Comparison of ENCODE assay signal across 25 mouse cellular contexts in the genomic region with DNA sequence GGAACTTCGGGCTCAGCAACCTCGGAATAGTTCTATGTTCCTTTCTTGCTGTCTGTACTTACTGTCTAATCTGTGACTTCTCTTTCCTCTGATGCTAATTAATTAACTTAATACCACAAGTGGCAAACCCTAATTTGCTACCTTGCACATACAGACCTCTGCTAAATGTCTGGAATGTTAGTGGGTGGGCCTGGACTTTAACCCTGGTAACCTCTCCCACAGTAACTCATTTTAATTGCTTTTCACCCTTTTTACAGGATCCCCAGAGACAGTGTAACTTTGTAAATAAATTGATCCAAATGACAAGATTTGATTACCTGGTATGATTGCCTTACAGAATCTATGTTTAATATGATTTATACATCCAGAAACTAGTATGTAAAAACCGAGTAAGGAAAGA. TPM values are rescaled to one million over a fixed set of nuclear protein-coding genes. Genes with fewer than 3 reads are reported as not detected.
DNase-seq lines count a peak whose midpoint lies in the region; ATAC-seq and TF ChIP-seq lines count a peak whose summit lies in the region.
"Had no signal": no experiment of that assay in that cellular context is flagged by ENCODE, and none has a peak within 500 bp of the region (broad histone marks: within the 10 kb centered on the region; RNA-seq: fewer than 3 reads in every experiment).

No protein-coding gene starts in this region.

- WGBS in kidney, embryonic 14.5 days, result 48% methylated on average over 3 of the region's 3 CpGs
- 33% methylated on average over 3 of the region's 3 CpGs for WGBS in kidney, postnatal 0 days

- H3K4me1 ChIP-seq in kidney, embryonic 14.5 days (ENCODE audit: control insufficient read depth, insufficient read depth, low read length), result 0 out of 2 replicates have a peak, but pooled peaks cover 6% of the 10 kb centered on the region
- H3K4me1 ChIP-seq in kidney, postnatal 0 days (replicated peaks; ENCODE audit: insufficient read depth, low read length), result 0 out of 2 replicates have a peak, but pooled peaks cover 6% of the 10 kb centered on the region
- H3K4me1 ChIP-seq: forebrain, embryonic 10.5 days; forebrain, embryonic 13.5 days; heart, embryonic 10.5 days had no signal

- no peak for TF ChIP-seq CTCF in kidney, postnatal 0 days (IDR thresholded peaks at IDR 0.05; ENCODE audit: low read depth)

- H3K9ac ChIP-seq in kidney, embryonic 14.5 days (ENCODE audit: low read depth, low read length), result no peak overlapping the region
- H3K9ac ChIP-seq in kidney, postnatal 0 days (ENCODE audit: low read depth, low read length), result no peak overlapping the region
- H3K9ac ChIP-seq: forebrain, embryonic 13.5 days; heart, embryonic 13.5 days; hindbrain, embryonic 14.5 days had no signal

- H3K4me2 ChIP-seq in kidney, embryonic 14.5 days (replicated peaks; ENCODE audit: low read depth, low read length), result no peak overlapping the region
- H3K4me2 ChIP-seq in kidney, postnatal 0 days (ENCODE audit: low read length), result no peak overlapping the region
- H3K4me2 ChIP-seq: forebrain, embryonic 13.5 days; heart, embryonic 13.5 days; hindbrain, embryonic 14.5 days had no signal

- no peaks in the 10 kb centered on the region for H3K36me3 ChIP-seq in kidney, embryonic 14.5 days (ENCODE audit: control insufficient read depth, insufficient read depth, low read length)
- no peaks in the 10 kb centered on the region for H3K36me3 ChIP-seq in kidney, postnatal 0 days (ENCODE audit: insufficient read depth, low read length)
- H3K36me3 ChIP-seq: forebrain, embryonic 10.5 days; heart, embryonic 10.5 days; heart, embryonic 13.5 days had no signal

- peak; percentile 75 for ATAC-seq in kidney, embryonic 14.5 days (ENCODE audit: low FRiP score, low TSS enrichment)
- peak; percentile 66; the same call in 1 of the 2 replicates for ATAC-seq in kidney, postnatal 0 days (replicated peaks; ENCODE audit: low FRiP score, low read depth)
- ATAC-seq: activated CD4-positive, CD25-positive, alpha-beta regulatory T cell, adult 4 months; forebrain, embryonic 13.5 days; forebrain, embryonic 16.5 days had no signal

- no peaks in the 10 kb centered on the region for H3K9me3 ChIP-seq in kidney, embryonic 14.5 days (ENCODE audit: control insufficient read depth, low read length)
- H3K9me3 ChIP-seq in kidney, postnatal 0 days (replicated peaks; ENCODE audit: low read length), result no peaks in the 10 kb centered on the region
- H3K9me3 ChIP-seq: forebrain, embryonic 10.5 days; forebrain, embryonic 13.5 days; heart, embryonic 10.5 days; heart, embryonic 13.5 days had no signal

- no peaks in the 10 kb centered on the region for H3K27me3 ChIP-seq in kidney, embryonic 14.5 days (ENCODE audit: control insufficient read depth, insufficient read depth, low read length)
- no peaks in the 10 kb centered on the region for H3K27me3 ChIP-seq in kidney, postnatal 0 days (ENCODE audit: insufficient read depth, low read length)
- H3K27me3 ChIP-seq: forebrain, embryonic 13.5 days; heart, embryonic 13.5 days had no signal

- no peak overlapping the region for H3K27ac ChIP-seq in kidney, embryonic 14.5 days (ENCODE audit: low read depth, low read length)
- no peak overlapping the region for H3K27ac ChIP-seq in kidney, postnatal 0 days
- H3K27ac ChIP-seq: forebrain, embryonic 10.5 days; forebrain, embryonic 13.5 days; heart, adult 2 months; heart, embryonic 10.5 days; heart, embryonic 13.5 days; hindbrain, embryonic 14.5 days had no signal

- DNase-seq in embryo, embryonic 10 days (ENCODE audit: low spot score), result peak; percentile 18
- DNase-seq in embryo, embryonic 11 days, result no peak
- no peak for DNase-seq in kidney, postnatal 36 days
- no peak for DNase-seq in kidney, postnatal 0 days (ENCODE audit: low spot score)
- DNase-seq in kidney, postnatal 10 days, result no peak
- no peak for DNase-seq in layer of hippocampus, postnatal 10 days (ENCODE audit: low spot score in 2 of 2)
- DNase-seq: adrenal gland, adult 8-10 months; adrenal gland, postnatal 25 days; cerebellum, adult 11-12 months; cerebellum, adult 8-10 months; cerebellum, postnatal 10 days; cerebellum, postnatal 36 days; gastrocnemius, postnatal 10 days; gastrocnemius, postnatal 36 days; heart, adult 2 months; heart, postnatal 14 days; heart, postnatal 4 days had no signal

- no peak overlapping the region for H3K4me3 ChIP-seq in kidney, embryonic 14.5 days (ENCODE audit: low read length)
- no peak overlapping the region for H3K4me3 ChIP-seq in kidney, postnatal 0 days (replicated peaks; ENCODE audit: low read depth, low read length)
- H3K4me3 ChIP-seq: forebrain, embryonic 10.5 days; forebrain, embryonic 13.5 days; heart, adult 2 months; heart, embryonic 10.5 days; heart, embryonic 13.5 days had no signal

RNA-seq across cellular contexts. Expression of a gene that starts 26.4 kb away (rescaled TPM):
- 172 and 225 TPM in 2 replicates for polyA plus RNA-seq in kidney, embryonic 14.5 days (2014; fragmentation: Nextera tagmentation; extraction: Ambion mirVana)
- polyA plus RNA-seq in kidney, postnatal 0 days (2015; fragmentation: Nextera tagmentation; extraction: Ambion mirVana), result 104 and 113 TPM in 2 replicates
- total RNA-seq in layer of hippocampus, postnatal 10 days (2021), result 100 to 1,000 TPM; 286 to 292 TPM
